Comparison of ENCODE assay signal across 11 mouse cellular contexts in the genomic region with DNA sequence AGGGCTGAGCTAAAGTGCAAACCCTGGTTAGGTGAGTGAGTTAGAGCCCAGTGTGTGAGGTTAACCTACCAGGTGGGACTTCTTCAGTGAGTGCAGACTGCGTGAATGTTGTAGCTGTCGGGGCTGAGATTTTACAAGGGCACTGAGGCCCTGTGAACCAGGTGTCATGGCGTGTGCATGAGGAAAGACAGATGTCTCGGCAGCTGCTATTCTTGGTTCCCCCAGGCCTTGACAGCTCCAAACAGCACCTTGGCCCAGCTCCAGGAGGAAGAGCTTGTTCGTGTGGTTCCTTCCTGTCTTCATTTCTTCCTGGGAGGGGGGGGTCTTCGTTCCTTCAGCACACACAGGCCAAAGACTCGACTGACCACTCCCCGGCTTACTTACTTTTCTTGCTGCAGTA.
DNase-seq lines count a peak whose midpoint lies in the region; ATAC-seq and TF ChIP-seq lines count a peak whose summit lies in the region.
"Had no signal": no experiment of that assay in that cellular context is flagged by ENCODE, and none has a peak within 500 bp of the region (broad histone marks: within the 10 kb centered on the region; RNA-seq: fewer than 3 reads in every experiment).

No protein-coding gene starts in this region.

- ATAC-seq in lung, postnatal 0 days: peak; percentile 5; the same call in 1 of the 2 replicates
- no peak for ATAC-seq in stomach, postnatal 0 days (ENCODE audit: low FRiP score, low TSS enrichment)
- ATAC-seq in kidney, embryonic 15.5 days (replicated peaks; ENCODE audit: low FRiP score): no peak
- ATAC-seq: forebrain, postnatal 0 days had no signal

- no peaks in the 10 kb centered on the region; the same call in 1 of the 2 replicates for H3K4me1 ChIP-seq in lung, postnatal 0 days (ENCODE audit: insufficient read depth, low read depth, low read length)
- H3K4me1 ChIP-seq in stomach, postnatal 0 days (replicated peaks; ENCODE audit: control insufficient read depth, insufficient read depth): 0 out of 2 replicates have a peak, but pooled peaks cover 2% of the 10 kb centered on the region
- H3K4me1 ChIP-seq in kidney, embryonic 15.5 days: peaks cover 12% of the 10 kb centered on the region

- no peak for TF ChIP-seq CTCF in lung, postnatal 0 days (IDR thresholded peaks at IDR 0.05)
- TF ChIP-seq CTCF in stomach, postnatal 0 days (IDR thresholded peaks at IDR 0.05; ENCODE audit: low read depth): no peak

- no peaks in the 10 kb centered on the region for H3K9me3 ChIP-seq in lung, postnatal 0 days (ENCODE audit: low read length)
- H3K9me3 ChIP-seq in stomach, postnatal 0 days (ENCODE audit: control insufficient read depth, low read length): no peaks in the 10 kb centered on the region
- H3K9me3 ChIP-seq in kidney, embryonic 15.5 days (replicated peaks): no peaks in the 10 kb centered on the region

- no peak overlapping the region for H3K9ac ChIP-seq in lung, postnatal 0 days (replicated peaks; ENCODE audit: low read depth)
- H3K9ac ChIP-seq in stomach, postnatal 0 days (ENCODE audit: low read length): no peak overlapping the region
- no peak overlapping the region for H3K9ac ChIP-seq in kidney, embryonic 15.5 days
- H3K9ac ChIP-seq: forebrain, postnatal 0 days had no signal

- H3K27ac ChIP-seq in lung, postnatal 0 days (ENCODE audit: low read length): no peak overlapping the region
- H3K27ac ChIP-seq in stomach, postnatal 0 days (replicated peaks): no peak overlapping the region
- no peak overlapping the region for H3K27ac ChIP-seq in kidney, embryonic 15.5 days

- TF ChIP-seq EP300 in lung, postnatal 0 days (IDR thresholded peaks at IDR 0.05): no peak
- no peak for TF ChIP-seq EP300 in stomach, postnatal 0 days (optimal IDR thresholded peaks at IDR 0.05)

- H3K4me3 ChIP-seq in lung, postnatal 0 days (ENCODE audit: low read depth, low read length): no peak overlapping the region
- H3K4me3 ChIP-seq in stomach, postnatal 0 days (ENCODE audit: low read depth, low read length): no peak overlapping the region
- no peak overlapping the region for H3K4me3 ChIP-seq in kidney, embryonic 15.5 days (replicated peaks)

- H3K36me3 ChIP-seq in lung, postnatal 0 days (ENCODE audit: insufficient read depth, low read length): no peaks in the 10 kb centered on the region
- no peaks in the 10 kb centered on the region for H3K36me3 ChIP-seq in stomach, postnatal 0 days (ENCODE audit: control insufficient read depth, insufficient read depth, low read length)
- H3K36me3 ChIP-seq in kidney, embryonic 15.5 days: no peaks in the 10 kb centered on the region

- H3K27me3 ChIP-seq in lung, postnatal 0 days (replicated peaks; ENCODE audit: insufficient read depth, low read length): no peaks in the 10 kb centered on the region
- H3K27me3 ChIP-seq in stomach, postnatal 0 days (ENCODE audit: control insufficient read depth, insufficient read depth, low read length): no peaks in the 10 kb centered on the region
- no peaks in the 10 kb centered on the region for H3K27me3 ChIP-seq in kidney, embryonic 15.5 days

- DNase-seq in heart, adult 18-20 months: peak; percentile 20 to 26
- DNase-seq in heart, adult 8-10 months (ENCODE audit: low spot score): no peak
- peak; percentile 13 for DNase-seq in lung, postnatal 0 days (ENCODE audit: low spot score)
- no peak for DNase-seq in lung, postnatal 25 days (ENCODE audit: low spot score)
- peak; percentile 25 to 48 for DNase-seq in heart, postnatal 14 days
- DNase-seq in stomach, postnatal 0 days (ENCODE audit: low spot score): peak; percentile 16
- DNase-seq in urinary bladder, adult 2 months (ENCODE audit: low spot score): no peak
- DNase-seq: cerebellum, postnatal 36 days; forebrain, postnatal 0 days; thymus, postnatal 36 days had no signal

- intact Hi-C loops in heart, postnatal 14 days (cut with DNase I): no loop called here

- no peak overlapping the region for H3K4me2 ChIP-seq in lung, postnatal 0 days (replicated peaks; ENCODE audit: low read depth, low read length)
- H3K4me2 ChIP-seq in stomach, postnatal 0 days (replicated peaks; ENCODE audit: low read depth): no peak overlapping the region
- no peak overlapping the region for H3K4me2 ChIP-seq in kidney, embryonic 15.5 days

- WGBS in lung, postnatal 0 days: 35% methylated on average over 8 of the region's 8 CpGs
- WGBS in stomach, postnatal 0 days: 31% methylated on average over 8 of the region's 8 CpGs
- 53% methylated on average over 8 of the region's 8 CpGs for WGBS in kidney, embryonic 15.5 days

Comparison
In these comparisons a context has a peak if more than half of its experiments do, and no peak if none do; other contexts are left out.
1. DNase-seq: peak in heart, adult 18-20 months (2 of 2), lung, postnatal 0 days (single experiment), heart, postnatal 14 days (2 of 2) and stomach, postnatal 0 days (single experiment); none in heart, adult 8-10 months (single experiment), lung, postnatal 25 days (single experiment) and urinary bladder, adult 2 months (single experiment).